Mouse (Mus musculus): ENCODE measurements around the gene Sh3bp1.

- TF ChIP-seq POLR2A (IDR thresholded peaks at IDR 0.05; ENCODE audit: control insufficient read depth in 1 of 2, insufficient read depth in 1 of 2, low read depth in 1 of 2, low read length in 2 of 2, poor library complexity in 1 of 2): no peak
- no peak for TF ChIP-seq ELF1 (IDR thresholded peaks at IDR 0.05; ENCODE audit: low read depth, low read length)
- no peak for TF ChIP-seq HCFC1 (IDR thresholded peaks at IDR 0.05; ENCODE audit: low read depth, low read length)
- TF ChIP-seq CTCF (IDR thresholded peaks at IDR 0.05 in 2 of 3, conservative IDR thresholded peaks at IDR 0.05 in 1 of 3; ENCODE audit: control insufficient read depth in 1 of 3, insufficient read depth in 1 of 3, low read depth in 2 of 3, low read length in 3 of 3, poor library complexity in 1 of 3, severe bottlenecking in 1 of 3): no peak
- TF ChIP-seq UBTF (IDR thresholded peaks at IDR 0.05; ENCODE audit: borderline replicate concordance, insufficient read depth, low read depth, low read length): no peak
- no peak for TF ChIP-seq POLR2AphosphoS2 (IDR thresholded peaks at IDR 0.05; ENCODE audit: low read length)
- TF ChIP-seq CHD1 (IDR thresholded peaks at IDR 0.05; ENCODE audit: low read depth, low read length): no peak
- TF ChIP-seq MAX (IDR thresholded peaks at IDR 0.05; ENCODE audit: low read length): no peak
- TF ChIP-seq RAD21 (IDR thresholded peaks at IDR 0.05; ENCODE audit: low read depth, low read length): no peak
Measured at GRCm38 (mm10) chr15:78868398-78868797, 31.2 kb upstream of the Sh3bp1 start.
